Mouse (Mus musculus): ENCODE measurements at regions not wholly inside any gene's neighbourhood (a gene's known extent, or its start where the extent isn't known, plus 50 kb on each side); places are given as distances from the start of the nearest gene placed in this dataset.
A peak's percentile ranks its signal among the peaks of the same experiment; 100 is the strongest.

GRCm38 (mm10) chr4:8370786-8371185, 131.9 kb upstream of the Car8 start:
- no peak for ATAC-seq (ENCODE audit: extremely low read depth, insufficient number of reproducible peaks, low FRiP score, low TSS enrichment)
- H3K36me3 ChIP-seq = no peaks in the 10 kb centered on the region
- H3K9ac ChIP-seq = no peak overlapping the region
- 50% methylated on average over 9 of the region's 9 CpGs for WGBS
- H3K27ac ChIP-seq (replicated peaks) = no peak overlapping the region
- no peaks in the 10 kb centered on the region for H3K9me3 ChIP-seq
- no peak overlapping the region for H3K4me3 ChIP-seq
- H3K4me2 ChIP-seq = no peak overlapping the region
- no peaks in the 10 kb centered on the region for H3K27me3 ChIP-seq (replicated peaks)
- peaks cover 10% of the 10 kb centered on the region for H3K4me1 ChIP-seq

DNA sequence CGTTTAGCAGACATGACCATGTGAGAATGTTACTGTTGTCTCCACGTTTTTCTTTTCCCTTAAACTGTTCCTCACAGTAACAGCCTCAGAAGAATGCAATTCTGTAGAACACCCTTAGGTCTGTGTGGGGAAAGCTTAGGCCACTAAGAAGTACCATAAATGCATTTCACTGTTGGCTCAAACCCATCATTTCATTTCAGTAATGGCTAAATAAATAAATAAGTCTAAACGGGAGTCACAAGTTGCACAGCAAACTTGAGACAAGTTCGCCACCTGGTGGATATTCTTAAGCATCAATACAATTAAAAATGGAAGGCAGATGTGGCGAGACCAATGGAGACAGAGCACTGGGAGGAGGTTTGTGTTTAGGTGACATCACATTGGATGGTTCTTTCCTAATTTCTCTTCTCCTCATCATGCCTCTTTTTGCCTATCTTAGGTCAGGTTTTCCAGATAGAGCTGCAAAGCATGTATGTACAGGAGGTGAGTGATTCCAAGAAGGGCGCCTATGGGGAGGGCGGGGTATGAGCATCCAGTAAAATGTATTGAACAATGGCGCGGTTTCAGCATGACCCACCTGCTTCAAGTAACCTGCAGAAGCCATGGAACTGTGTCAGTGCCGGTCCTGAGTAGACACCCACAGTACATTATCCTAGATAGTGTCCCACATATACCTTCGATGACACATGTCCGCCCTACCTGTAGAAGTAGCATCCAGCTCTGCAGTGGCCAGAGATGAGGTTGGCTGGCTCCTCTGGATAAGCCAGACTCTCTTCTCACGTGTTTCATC, 128.8 kb upstream of the Car8 start:
- H3K36me3 ChIP-seq = no peaks in the 10 kb centered on the region
- 0 out of 2 replicates have a peak overlapping the region, but pooled peaks have one; percentile 7 for H3K4me2 ChIP-seq
- 52% methylated on average over 13 of the region's 13 CpGs for WGBS
- no peaks in the 10 kb centered on the region for H3K27me3 ChIP-seq (replicated peaks)
- no peaks in the 10 kb centered on the region for H3K4me1 ChIP-seq
- H3K27ac ChIP-seq (replicated peaks) = no peak overlapping the region
- H3K4me3 ChIP-seq = no peak overlapping the region
- ATAC-seq (ENCODE audit: extremely low read depth, insufficient number of reproducible peaks, low FRiP score, low TSS enrichment) = no peak
- H3K9me3 ChIP-seq = no peaks in the 10 kb centered on the region
- H3K9ac ChIP-seq = no peak overlapping the region

- no peak overlapping the region for H3K9ac ChIP-seq
- H3K27ac ChIP-seq (replicated peaks) = no peak overlapping the region
- no peaks in the 10 kb centered on the region for H3K9me3 ChIP-seq
- H3K4me3 ChIP-seq = no peak overlapping the region
- WGBS = 75% methylated on average over 4 of the region's 4 CpGs
- no peaks in the 10 kb centered on the region for H3K27me3 ChIP-seq (replicated peaks)
- no peak overlapping the region for H3K4me2 ChIP-seq
- no peaks in the 10 kb centered on the region for H3K4me1 ChIP-seq
- ATAC-seq (ENCODE audit: extremely low read depth, insufficient number of reproducible peaks, low FRiP score, low TSS enrichment) = no peak
- no peaks in the 10 kb centered on the region for H3K36me3 ChIP-seq
Measured at GRCm38 (mm10) chr4:8366978-8367377, 128.1 kb upstream of the Car8 start.

- no peak overlapping the region for H3K27ac ChIP-seq (replicated peaks)
- H3K4me2 ChIP-seq = no peak overlapping the region
- no peak overlapping the region for H3K4me3 ChIP-seq
- H3K9ac ChIP-seq = no peak overlapping the region
- no peaks in the 10 kb centered on the region for H3K9me3 ChIP-seq
- no peaks in the 10 kb centered on the region for H3K27me3 ChIP-seq (replicated peaks)
- ATAC-seq (ENCODE audit: extremely low read depth, insufficient number of reproducible peaks, low FRiP score, low TSS enrichment) = no peak
- H3K4me1 ChIP-seq = no peaks in the 10 kb centered on the region
- H3K36me3 ChIP-seq = no peaks in the 10 kb centered on the region
- 70% methylated on average over 4 of the region's 4 CpGs for WGBS
Measured at GRCm38 (mm10) chr4:8362409-8362808, 123.6 kb upstream of the Car8 start.

GRCm38 (mm10) chr4:8361931-8362330, 123.1 kb upstream of the Car8 start:
- Histone ChIP-seq H3K27ac (replicated peaks) (no peak overlapping the region), H3K9ac (no peak overlapping the region), H3K9me3 (no peaks in the 10 kb centered on the region), H3K36me3 (no peaks in the 10 kb centered on the region), H3K4me3 (no peak overlapping the region), H3K4me2 (no peak overlapping the region), H3K27me3 (replicated peaks) (no peaks in the 10 kb centered on the region), H3K4me1 (no peaks in the 10 kb centered on the region)
- 60% methylated on average over 2 of the region's 2 CpGs for WGBS
- ATAC-seq (ENCODE audit: extremely low read depth, insufficient number of reproducible peaks, low FRiP score, low TSS enrichment) = no peak

GRCm38 (mm10) chr4:8361305-8361704, 122.5 kb upstream of the Car8 start:
- no peaks in the 10 kb centered on the region for H3K4me1 ChIP-seq
- H3K36me3 ChIP-seq = no peaks in the 10 kb centered on the region
- no peaks in the 10 kb centered on the region for H3K27me3 ChIP-seq (replicated peaks)
- H3K9me3 ChIP-seq = no peaks in the 10 kb centered on the region
- H3K27ac ChIP-seq (replicated peaks) = no peak overlapping the region
- no peak for ATAC-seq (ENCODE audit: extremely low read depth, insufficient number of reproducible peaks, low FRiP score, low TSS enrichment)
- no peak overlapping the region for H3K4me3 ChIP-seq
- H3K4me2 ChIP-seq = no peak overlapping the region
- H3K9ac ChIP-seq = no peak overlapping the region

GRCm38 (mm10) chr4:8357443-8357842, 118.6 kb upstream of the Car8 start:
- 86% methylated on average over 1 of the region's 1 CpGs for WGBS
- ATAC-seq (ENCODE audit: extremely low read depth, insufficient number of reproducible peaks, low FRiP score, low TSS enrichment) = no peak

DNA sequence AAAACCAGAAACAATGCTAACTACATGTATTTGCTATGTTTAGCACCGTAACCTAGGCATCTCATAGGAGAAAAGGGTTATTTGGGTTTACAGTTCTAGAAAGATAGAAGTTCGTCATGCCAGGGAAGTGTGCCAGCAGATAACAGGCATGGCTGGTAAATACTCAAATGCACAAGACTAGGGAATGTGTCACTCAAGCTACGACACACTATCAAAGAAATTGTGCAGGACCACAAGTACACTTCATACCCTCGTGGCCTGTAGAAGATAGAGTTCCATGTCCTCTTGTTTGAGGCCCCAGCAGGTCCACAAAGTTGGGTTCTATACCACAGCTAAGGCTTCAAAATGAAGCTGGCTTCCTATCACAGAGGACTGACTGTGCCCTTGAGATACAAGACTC, 103.1 kb upstream of the Car8 start:
- Histone ChIP-seq H3K4me3 (no peak overlapping the region), H3K36me3 (no peaks in the 10 kb centered on the region), H3K9ac (no peak overlapping the region), H3K27ac (replicated peaks) (no peak overlapping the region), H3K9me3 (no peaks in the 10 kb centered on the region), H3K4me1 (peaks cover 7% of the 10 kb centered on the region; the same call in 1 of the 2 replicates), H3K4me2 (no peak overlapping the region), H3K27me3 (replicated peaks) (no peaks in the 10 kb centered on the region)
- WGBS = 35% methylated on average over 4 of the region's 4 CpGs
- ATAC-seq (ENCODE audit: extremely low read depth, insufficient number of reproducible peaks, low FRiP score, low TSS enrichment) = no peak

More at GRCm38 (mm10) chr4:8357443-8357842, 118.6 kb upstream of the Car8 start:
- Histone ChIP-seq H3K4me1 (no peaks in the 10 kb centered on the region), H3K4me3 (no peak overlapping the region), H3K4me2 (no peak overlapping the region), H3K27ac (replicated peaks) (no peak overlapping the region), H3K27me3 (replicated peaks) (no peaks in the 10 kb centered on the region), H3K36me3 (no peaks in the 10 kb centered on the region), H3K9ac (no peak overlapping the region), H3K9me3 (no peaks in the 10 kb centered on the region)

- no peak for ATAC-seq (ENCODE audit: extremely low read depth, insufficient number of reproducible peaks, low FRiP score, low TSS enrichment)
- no peaks in the 10 kb centered on the region for H3K27me3 ChIP-seq (replicated peaks)
- no peaks in the 10 kb centered on the region for H3K36me3 ChIP-seq
- no peaks in the 10 kb centered on the region for H3K9me3 ChIP-seq
- H3K4me3 ChIP-seq = no peak overlapping the region
- 76% methylated on average over 10 of the region's 10 CpGs for WGBS
- H3K9ac ChIP-seq = no peak overlapping the region
- H3K27ac ChIP-seq (replicated peaks) = no peak overlapping the region
- no peaks in the 10 kb centered on the region for H3K4me1 ChIP-seq
- H3K4me2 ChIP-seq = no peak overlapping the region
Measured at GRCm38 (mm10) chr4:8309241-8309987, 70.6 kb upstream of the Car8 start.

- H3K4me3 ChIP-seq = no peak overlapping the region
- H3K27ac ChIP-seq (replicated peaks) = no peak overlapping the region
- no peaks in the 10 kb centered on the region for H3K36me3 ChIP-seq
- no peaks in the 10 kb centered on the region for H3K4me1 ChIP-seq
- H3K27me3 ChIP-seq (replicated peaks) = no peaks in the 10 kb centered on the region
- no peak for ATAC-seq (ENCODE audit: extremely low read depth, insufficient number of reproducible peaks, low FRiP score, low TSS enrichment)
- no peak overlapping the region for H3K9ac ChIP-seq
- no peak overlapping the region for H3K4me2 ChIP-seq
- H3K9me3 ChIP-seq = no peaks in the 10 kb centered on the region
- WGBS = 80% methylated on average over 1 of the region's 1 CpGs
Measured at GRCm38 (mm10) chr4:8292563-8292962, 53.7 kb upstream of the Car8 start.

GRCm38 (mm10) chr4:8291528-8292492, 53.0 kb upstream of the Car8 start:
- Histone ChIP-seq H3K9ac (no peak overlapping the region), H3K36me3 (no peaks in the 10 kb centered on the region), H3K27ac (replicated peaks) (no peak overlapping the region), H3K9me3 (no peaks in the 10 kb centered on the region), H3K4me3 (no peak overlapping the region), H3K4me2 (no peak overlapping the region), H3K4me1 (no peaks in the 10 kb centered on the region), H3K27me3 (replicated peaks) (no peaks in the 10 kb centered on the region)
- WGBS = 58% methylated on average over 11 of the region's 11 CpGs
- no peak for ATAC-seq (ENCODE audit: extremely low read depth, insufficient number of reproducible peaks, low FRiP score, low TSS enrichment)

All from heart, embryonic 13.5 days (tissue).